Mouse (Mus musculus) left cerebral cortex, postnatal 14 days (tissue): ENCODE data around the gene Naif1. TPM values are rescaled to one million over a fixed set of nuclear protein-coding genes. Genes with fewer than 3 reads are reported as not detected.
"Not testable (repeated sequence)": the region's sequence is repeated elsewhere in the genome, so short reads cannot be mapped to it uniquely, and the experiment has no call there.

ENCODE experiments used
- DNase-seq, 2 experiments: peaks; one replicate each; pipeline ENCODE4 v3.0.0; 2021 to 2022; ENCODE audit warnings: low spot score in 2 of 2, mixed read lengths in 1 of 2
- intact Hi-C: fragments of 180-260 bp; cut with DNase I; formaldehyde crosslinking; loops from one replicate; pipeline ENCODE4 v1.15.1; 2025
- total RNA-seq, 2 experiments: library from RNA; stranded (reverse); gene quantifications; 2 replicates each; pipeline ENCODE4 v1.2.3; 2021

Naif1 gene
- total RNA-seq, 2 experiments from 2014 or later, result 4.0 to 4.1 TPM

DNA sequence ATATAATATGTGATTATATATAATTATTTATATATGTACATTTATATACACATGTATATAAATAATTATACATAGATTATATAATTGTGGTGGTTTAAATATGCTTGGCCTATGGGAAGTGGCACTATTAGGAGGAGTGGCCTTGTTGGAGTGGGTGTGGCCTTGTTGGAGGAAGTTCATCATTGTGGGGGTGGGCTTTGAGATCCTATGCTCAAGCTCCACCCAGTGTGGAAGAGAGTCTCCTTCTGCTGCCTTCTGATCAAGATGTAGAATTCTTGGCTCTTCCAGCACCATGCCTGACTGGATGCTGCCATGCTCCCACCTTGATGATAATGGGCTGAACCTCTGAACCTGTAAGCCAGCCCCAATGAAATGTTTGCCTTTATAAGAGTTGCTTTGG lies 40.5 kb downstream of the Naif1 start:
- DNase-seq, intact Hi-C loops: not testable (repeated sequence)

- DNase-seq, result no peak
- intact Hi-C loops, result no loop called here
These were observed 42.4 kb downstream of the Naif1 start for GRCm38 (mm10) chr2:32492661-32493060.

- no peak for DNase-seq
- intact Hi-C loops, result no loop called here
These were observed 43.0 kb downstream of the Naif1 start for GRCm38 (mm10) chr2:32493301-32493701.

DNA sequence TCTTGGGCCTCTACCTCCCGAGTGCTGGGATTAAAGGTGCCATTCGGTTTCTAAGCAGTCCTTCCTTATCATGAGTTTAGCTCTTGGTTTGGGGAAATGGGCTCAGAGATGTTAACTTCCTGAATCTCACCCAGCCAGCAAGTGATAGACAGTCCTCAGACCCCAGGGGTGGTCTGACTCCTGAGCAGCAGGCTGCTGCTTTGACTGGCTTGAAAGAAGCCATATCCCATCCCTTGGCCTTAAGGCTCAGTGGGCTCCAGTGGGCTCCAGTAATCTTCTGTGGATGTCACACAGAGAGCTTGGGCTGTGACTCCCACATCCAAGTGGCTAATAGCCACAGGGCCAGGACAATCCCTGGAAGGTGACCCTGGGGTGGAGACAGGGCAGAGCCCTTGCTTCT lies 44.3 kb downstream of the Naif1 start:
- intact Hi-C loops, result no loop called here
- no peak for DNase-seq

GRCm38 (mm10) chr2:32495185-32495726 lies 45.0 kb downstream of the Naif1 start:
- DNase-seq, result no peak
- intact Hi-C loops, result no loop called here

GRCm38 (mm10) chr2:32496190-32496589 lies 45.9 kb downstream of the Naif1 start:
- intact Hi-C loops, result no loop called here
- no peak for DNase-seq

DNA sequence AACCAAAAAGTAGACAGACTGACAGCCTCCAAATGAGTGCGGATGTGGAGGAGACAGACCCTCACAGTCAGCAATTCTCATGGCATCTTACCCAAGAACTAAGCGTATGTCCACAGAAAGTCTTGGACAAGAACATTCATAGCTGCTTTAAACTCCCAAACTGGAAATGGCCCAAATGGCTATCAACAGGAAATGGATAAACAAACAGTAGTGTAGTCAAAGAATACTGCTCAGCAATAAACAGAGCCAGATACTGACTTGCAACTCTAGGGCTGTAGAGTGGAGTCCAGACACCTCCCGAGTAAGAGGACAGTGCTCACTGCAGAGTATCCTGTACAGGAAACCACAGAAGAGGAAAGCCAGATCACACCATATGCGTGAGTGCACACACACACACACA lies 49.1 kb downstream of the Naif1 start:
- DNase-seq, result no peak
- intact Hi-C loops, result no loop called here

- intact Hi-C loops, result loop anchor here (5.0 kb wide), 1 partner anchor 52 kb away; no protein-coding TSS in a partner anchor
- no peak for DNase-seq
These were observed 50.2 kb downstream of the Naif1 start for GRCm38 (mm10) chr2:32500461-32500860.

DNA sequence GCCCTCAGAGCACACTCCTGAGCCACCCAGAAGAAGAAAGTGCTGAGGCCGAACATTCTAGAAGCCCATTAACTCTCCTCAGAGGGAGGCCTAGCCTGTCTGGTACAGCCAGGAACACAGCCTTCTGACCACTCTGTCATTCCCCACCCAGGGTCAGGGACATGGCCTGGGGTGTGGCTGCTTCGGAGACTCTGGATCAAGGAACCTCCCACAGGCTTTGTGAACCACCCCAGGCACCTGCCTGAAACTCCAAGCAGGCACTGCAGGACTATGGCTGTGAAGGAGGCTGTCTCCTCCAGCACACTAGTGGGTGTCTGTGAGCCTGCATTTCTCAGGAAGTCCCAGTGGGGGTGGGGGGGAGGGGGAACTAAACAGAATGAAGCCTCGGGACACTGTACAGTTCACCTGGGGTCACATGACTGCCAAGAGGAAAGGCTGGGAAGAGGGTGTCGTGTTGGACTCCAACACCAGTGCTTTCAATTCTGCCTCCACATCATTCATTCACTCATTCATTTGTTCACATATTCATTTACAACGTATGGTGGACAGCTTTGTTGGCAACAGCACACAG lies 51.6 kb downstream of the Naif1 start:
- DNase-seq, result no peak
- intact Hi-C loops, result loop anchor here (5.0 kb wide), 1 partner anchor 50 kb away; no protein-coding TSS in a partner anchor

- intact Hi-C loops, result loop anchor here (5.0 kb wide), 1 partner anchor 49 kb away; no protein-coding TSS in a partner anchor
- no peak for DNase-seq
These were observed 52.6 kb downstream of the Naif1 start for GRCm38 (mm10) chr2:32502843-32503242.

DNA sequence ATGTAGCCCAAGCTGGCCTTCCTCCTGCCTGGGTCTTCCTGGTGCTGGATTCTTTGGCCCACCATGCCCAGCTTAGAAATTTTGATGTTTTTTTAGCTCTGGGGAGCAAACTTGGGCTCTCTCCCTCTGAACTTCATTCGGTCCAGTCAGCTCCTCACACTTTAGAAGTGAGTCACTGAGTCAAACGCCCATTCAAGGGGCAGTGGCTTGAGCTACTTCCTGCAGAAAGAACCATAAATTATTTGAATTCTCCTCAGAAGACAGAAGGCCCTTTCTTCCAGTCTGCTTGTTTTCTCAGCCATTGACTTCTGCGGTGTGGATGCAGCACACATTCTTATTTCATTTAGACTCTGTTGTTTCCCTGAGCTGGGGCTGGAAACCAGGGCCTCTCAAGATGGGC lies 53.3 kb downstream of the Naif1 start:
- intact Hi-C loops, result loop anchor here (5.0 kb wide), 1 partner anchor 49 kb away; no protein-coding TSS in a partner anchor

DNA sequence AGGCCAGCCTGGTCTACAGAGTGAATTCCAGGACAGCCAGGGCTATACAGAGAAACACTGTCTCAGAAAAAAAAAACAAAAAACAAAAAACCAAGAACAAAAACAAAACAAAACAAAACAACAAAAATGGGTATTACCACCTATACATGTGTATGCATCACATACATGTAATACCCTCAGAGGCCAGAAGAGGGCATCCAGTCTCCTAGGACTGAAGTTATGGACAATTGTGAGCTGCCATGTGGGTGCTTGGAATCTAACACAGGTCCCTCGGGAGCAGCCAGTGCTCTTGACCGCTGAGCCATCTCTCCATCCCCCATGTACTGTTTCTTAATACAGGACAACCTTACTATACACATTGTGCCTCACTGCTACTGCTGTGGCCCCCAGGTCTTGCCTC lies 55.3 kb downstream of the Naif1 start:
- DNase-seq, result no peak
- intact Hi-C loops, result no loop called here

More for the DNA sequence above, 53.3 kb downstream of the Naif1 start:
- no peak for DNase-seq

Other genes with a start within 250 kb of the Naif1 start
- 10 to 100 TPM; 21.6 to 23.7 TPM for gene Pomt1, start 213.9 kb upstream of the Naif1 start, total RNA-seq
- 10 to 100 TPM; 57.5 to 64.7 TPM for gene Uck1, start 190.3 kb upstream of the Naif1 start, total RNA-seq
- gene Golga2, start 163.1 kb upstream of the Naif1 start, total RNA-seq, result 10 to 100 TPM; 78.9 to 83.9 TPM
- 100 to 1,000 TPM; 204 to 219 TPM for gene Swi5, start 162.4 kb upstream of the Naif1 start, total RNA-seq
- gene Ciz1, start 98.1 kb upstream of the Naif1 start, total RNA-seq, result 10 to 100 TPM; 69.5 to 79.0 TPM
- 1,000 to 10,000 TPM; 1,093 to 1,153 TPM for gene Dnm1, start 97.1 kb upstream of the Naif1 start, total RNA-seq
- 100 to 1,000 TPM; 265 to 282 TPM for gene 1110008P14Rik, start 68.5 kb upstream of the Naif1 start, total RNA-seq
- 1 to 10 TPM; 1.5 to 2.6 TPM for gene Lcn2, start 62.2 kb upstream of the Naif1 start, total RNA-seq
- 10 to 100 TPM; 43.5 to 48.3 TPM for gene Ptges2, start 54.6 kb upstream of the Naif1 start, total RNA-seq
- gene Slc25a25, start 988 bp downstream of the Naif1 start, total RNA-seq, result 10 to 100 TPM; 52.1 to 55.4 TPM
- 10 to 100 TPM; 35.2 to 44.4 TPM for gene Fam102a, start 84.9 kb downstream of the Naif1 start, total RNA-seq
- 10 to 100 TPM; 78.7 to 86.3 TPM for gene Dpm2, start 120.4 kb downstream of the Naif1 start, total RNA-seq
- gene Pip5kl1, start 124.3 kb downstream of the Naif1 start, total RNA-seq, result 10 to 100 TPM; 12.7 to 14.3 TPM
- 1 to 10 TPM in 1 of 2 experiments, under 1 TPM in 1; 0.86 to 1.1 TPM for gene 9430097D07Rik, start 125.2 kb downstream of the Naif1 start, total RNA-seq
- 10 to 100 TPM; 36.2 to 38.4 TPM for gene St6galnac4, start 136.6 kb downstream of the Naif1 start, total RNA-seq
- 100 to 1,000 TPM; 110 to 114 TPM for gene St6galnac6, start 149.3 kb downstream of the Naif1 start, total RNA-seq
- gene Ak1, start 171.3 kb downstream of the Naif1 start, total RNA-seq, result 100 to 1,000 TPM; 162 to 164 TPM
- gene Eng, start 196.1 kb downstream of the Naif1 start, total RNA-seq, result 10 to 100 TPM; 30.7 to 34.5 TPM